Mouse (Mus musculus) ES-E14 (cell line): Measurements from ENCODE around the gene Ccdc9b.

Experiments used
- MAFK ChIP-seq: IDR thresholded peaks from 2 replicates; pipeline ENCODE4 v1.6.1; 2014; ENCODE audit warnings: mild to moderate bottlenecking, low read depth, low read length, inconsistent platforms; ENCODE audit not compliant: insufficient read depth
- ZC3H11A ChIP-seq: IDR thresholded peaks from 2 replicates; pipeline ENCODE4 v1.6.1; 2012; ENCODE audit warnings: low read depth, mild to moderate bottlenecking, inconsistent platforms, low read length, borderline replicate concordance
- ZNF384 ChIP-seq: IDR thresholded peaks from 2 replicates; pipeline ENCODE4 v1.6.1; 2012; ENCODE audit warnings: low read depth, low read length, inconsistent platforms

DNA sequence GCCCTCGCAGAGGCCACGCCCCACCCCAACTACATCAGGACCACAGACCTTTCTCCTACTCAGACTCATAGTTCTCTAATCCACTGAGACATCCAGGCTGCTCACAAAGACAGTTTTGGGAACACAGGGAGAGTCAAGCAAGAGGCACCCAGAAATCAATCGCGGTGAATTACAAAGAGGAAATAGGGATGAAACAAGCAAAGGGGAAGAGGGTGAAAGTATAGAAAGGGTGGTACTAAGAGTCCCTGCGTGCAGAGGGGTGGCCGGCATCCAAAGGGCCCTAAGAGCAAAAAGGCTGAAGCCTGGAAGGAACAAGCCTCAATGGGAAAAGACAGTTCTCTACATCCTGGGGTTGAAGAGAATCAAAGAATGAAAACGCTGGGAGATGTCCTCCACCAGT is 17.8 kb downstream of the Ccdc9b start:
- TF ChIP-seq ZNF384, result no peak
- TF ChIP-seq ZC3H11A, result no peak
- no peak for TF ChIP-seq MAFK
